Mouse (Mus musculus): ENCODE data around the gene Sh2b1.

DNA sequence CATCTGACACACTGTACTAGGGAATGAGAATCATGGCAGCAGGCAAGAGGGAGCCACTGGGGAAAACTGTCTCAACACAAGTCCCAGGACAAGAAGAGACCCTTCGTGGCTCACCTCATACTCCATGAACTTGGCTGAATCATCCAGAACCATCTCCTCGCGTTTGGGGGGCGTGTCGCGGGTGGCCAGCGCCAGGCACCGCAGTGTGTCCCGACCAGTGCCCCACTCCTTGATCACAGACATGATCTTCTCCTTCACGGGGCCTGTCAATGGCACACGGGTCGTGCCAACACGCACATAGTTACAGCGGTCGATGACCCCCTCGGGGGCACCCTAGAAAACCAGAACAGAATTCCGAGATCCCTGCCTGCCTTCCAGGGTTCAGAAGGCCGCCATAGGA, 25.2 kb downstream of the Sh2b1 start:
- TF ChIP-seq GATA1 (IDR thresholded peaks at IDR 0.05; ENCODE audit: low read length) = no peak
- TF ChIP-seq TAL1 (IDR thresholded peaks at IDR 0.05; ENCODE audit: low read length) = no peak

Measured in erythroblast, embryonic 14.5 days (primary cell).